Mouse (Mus musculus) WW6 (cell line): ENCODE results near the gene Lrp1.
"Not testable (repeated sequence)": the region's sequence is repeated elsewhere in the genome, so short reads cannot be mapped to it uniquely, and the experiment has no call there.

ENCODE experiments used
- DNase-seq: peaks from one replicate; pipeline ENCODE4 v3.0.0-alpha.2; 2013; ENCODE audit warnings: low read depth, low spot score

The Lrp1 gene

DNA sequence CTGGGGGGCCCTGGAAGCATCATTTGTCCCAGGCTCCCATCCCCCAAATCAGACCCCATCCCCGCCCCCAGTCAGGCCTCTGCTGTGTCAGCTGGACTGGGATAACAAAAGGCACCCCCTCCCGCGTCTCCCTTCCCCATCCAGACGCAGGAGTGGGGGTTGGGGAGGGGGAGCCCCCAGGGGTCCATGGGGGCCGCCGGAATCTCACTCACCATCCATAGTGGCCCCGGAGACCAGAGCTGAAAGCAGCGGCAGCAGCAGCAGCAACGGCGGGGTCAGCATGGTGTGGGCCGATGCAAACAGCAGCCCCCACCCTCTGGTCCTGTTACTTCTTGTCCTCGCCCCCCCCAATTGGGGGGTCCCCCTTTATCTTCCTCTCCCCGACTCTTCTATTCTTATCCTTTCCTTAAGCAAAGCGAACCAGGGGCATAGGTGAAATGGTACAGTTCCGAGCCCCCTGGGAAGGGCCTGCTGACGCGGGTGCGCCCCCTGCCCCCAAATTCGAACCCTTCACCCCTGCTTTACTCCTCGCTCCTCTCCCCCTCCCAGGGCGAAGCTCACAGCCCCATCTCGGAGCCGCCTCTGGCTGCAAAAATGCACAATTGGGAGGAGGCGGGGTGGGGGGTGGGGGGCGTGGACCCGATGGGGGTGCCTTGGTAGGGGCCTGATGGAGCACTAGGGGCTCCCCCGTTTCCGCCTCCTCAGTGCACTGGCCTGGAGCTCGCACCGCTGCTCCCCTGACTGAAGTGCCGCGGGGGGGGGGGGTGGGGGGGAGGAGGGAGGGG lies at the start of gene Lrp1:
Lrp1 (minus strand) TSS at position 743 of the 785 bp plus-strand sequence.
- DNase-seq = no peak

DNA sequence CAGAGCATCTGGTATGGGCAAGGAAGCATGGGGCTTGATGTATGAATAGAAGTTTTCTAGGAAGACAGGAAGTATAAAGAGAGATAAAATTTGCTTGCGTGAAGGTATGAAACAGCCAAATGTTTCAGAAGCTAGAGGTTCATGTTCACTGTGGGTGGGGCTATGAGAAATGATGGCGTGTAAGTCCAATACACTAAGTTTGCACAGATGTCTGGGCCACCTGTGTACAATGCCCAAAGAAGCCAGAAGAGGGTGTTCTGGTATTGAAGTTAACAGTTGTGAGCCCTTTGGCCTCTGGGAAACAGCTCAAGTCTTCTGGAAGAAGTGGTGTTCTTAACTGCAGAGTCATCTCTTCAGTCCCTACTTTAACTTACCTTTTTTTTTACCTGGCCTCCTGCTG lies 49.2 kb upstream of the Lrp1 start:
- no peak for DNase-seq

GRCm38 (mm10) chr10:127669170-127669569 lies 48.2 kb upstream of the Lrp1 start:
- DNase-seq = no peak

DNA sequence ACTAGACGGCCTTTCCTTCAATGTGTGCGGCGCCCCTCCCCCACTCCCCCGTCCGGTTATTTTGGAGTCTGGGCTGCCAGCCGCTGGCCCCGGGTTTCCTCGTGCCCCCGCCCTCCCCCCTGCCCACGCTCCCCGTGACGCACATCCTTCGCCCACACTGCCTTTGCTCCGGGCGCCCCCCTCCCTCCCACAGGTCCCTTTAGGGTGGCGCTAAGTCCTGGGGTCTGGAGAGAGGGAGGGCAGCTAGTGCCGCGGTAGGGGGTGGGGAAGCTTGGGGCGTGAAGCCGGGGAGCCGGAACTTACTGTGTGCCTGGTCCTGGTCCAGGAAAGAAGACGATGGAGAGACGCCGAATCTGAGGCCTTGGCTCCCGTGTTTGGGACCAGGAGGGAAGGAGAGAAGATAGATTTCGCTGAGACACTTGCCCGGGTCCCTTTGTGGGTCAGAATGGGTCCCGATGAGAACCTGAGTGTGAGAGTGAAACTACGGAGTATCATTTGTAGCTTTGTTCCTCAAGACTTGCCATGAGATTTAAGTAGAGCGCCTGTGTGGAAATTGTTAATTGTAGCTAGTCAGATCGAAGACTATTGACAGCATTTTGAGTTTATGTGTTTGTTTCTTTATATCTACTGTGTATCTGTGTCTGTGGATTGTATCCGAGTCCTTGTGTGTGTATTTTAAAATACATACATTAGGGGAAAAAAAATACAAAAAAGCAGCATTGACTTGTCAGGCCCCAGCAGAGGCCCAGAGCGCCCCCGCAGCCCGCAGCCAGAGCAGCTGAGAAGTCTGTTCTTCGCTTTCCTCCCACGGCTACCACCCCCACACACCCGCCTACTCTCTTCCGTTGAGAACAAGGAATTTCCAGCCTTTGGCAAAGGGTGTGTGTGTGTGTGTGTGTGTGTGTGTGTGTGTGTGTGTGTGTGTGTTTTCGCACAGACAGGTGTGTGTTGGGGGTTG lies 47.4 kb upstream of the Lrp1 start, which contains the start of gene Nab2:
Nab2 (minus strand) TSS at position 476 of the 958 bp plus-strand sequence.
- DNase-seq = no peak

DNA sequence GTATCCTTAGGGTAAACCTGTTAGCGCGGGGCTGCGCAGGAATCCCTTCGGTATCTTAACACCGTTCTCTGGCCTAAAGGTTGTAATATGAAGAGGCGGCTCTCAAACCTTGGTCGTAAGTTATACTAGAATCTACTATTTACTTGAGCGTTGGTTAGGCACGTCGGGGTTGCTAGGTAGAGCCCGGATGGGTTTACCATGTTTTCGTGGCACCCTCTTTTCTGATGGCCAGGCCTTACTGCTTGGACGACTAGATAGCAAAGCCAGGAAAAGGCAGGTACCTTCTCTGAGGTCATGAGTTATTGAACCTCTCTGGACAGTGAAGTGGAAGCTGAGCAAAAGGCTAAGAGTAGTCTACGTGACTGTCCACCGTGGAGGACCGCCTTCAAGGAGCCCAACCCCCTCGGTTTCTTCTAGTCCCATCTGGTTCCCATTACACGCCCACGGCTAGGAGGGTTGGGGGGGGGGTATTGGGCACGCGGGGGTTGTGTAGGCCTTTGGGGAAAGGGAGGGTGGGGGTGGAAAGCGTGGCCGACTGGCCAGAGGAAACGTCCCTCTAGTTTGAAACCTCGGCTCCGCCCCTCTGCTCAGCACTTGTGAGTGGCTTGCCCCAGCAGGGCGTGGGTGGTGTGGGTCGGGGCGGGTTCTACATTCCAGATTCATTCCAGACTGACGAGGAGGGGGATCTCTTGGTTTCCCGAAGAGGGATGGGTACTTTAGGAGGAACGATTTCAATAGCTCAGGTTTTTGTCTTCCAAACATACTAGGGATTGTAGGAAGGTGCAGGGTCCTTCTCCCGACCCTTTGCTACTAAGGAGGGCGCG lies 46.5 kb upstream of the Lrp1 start:
- no peak for DNase-seq

DNA sequence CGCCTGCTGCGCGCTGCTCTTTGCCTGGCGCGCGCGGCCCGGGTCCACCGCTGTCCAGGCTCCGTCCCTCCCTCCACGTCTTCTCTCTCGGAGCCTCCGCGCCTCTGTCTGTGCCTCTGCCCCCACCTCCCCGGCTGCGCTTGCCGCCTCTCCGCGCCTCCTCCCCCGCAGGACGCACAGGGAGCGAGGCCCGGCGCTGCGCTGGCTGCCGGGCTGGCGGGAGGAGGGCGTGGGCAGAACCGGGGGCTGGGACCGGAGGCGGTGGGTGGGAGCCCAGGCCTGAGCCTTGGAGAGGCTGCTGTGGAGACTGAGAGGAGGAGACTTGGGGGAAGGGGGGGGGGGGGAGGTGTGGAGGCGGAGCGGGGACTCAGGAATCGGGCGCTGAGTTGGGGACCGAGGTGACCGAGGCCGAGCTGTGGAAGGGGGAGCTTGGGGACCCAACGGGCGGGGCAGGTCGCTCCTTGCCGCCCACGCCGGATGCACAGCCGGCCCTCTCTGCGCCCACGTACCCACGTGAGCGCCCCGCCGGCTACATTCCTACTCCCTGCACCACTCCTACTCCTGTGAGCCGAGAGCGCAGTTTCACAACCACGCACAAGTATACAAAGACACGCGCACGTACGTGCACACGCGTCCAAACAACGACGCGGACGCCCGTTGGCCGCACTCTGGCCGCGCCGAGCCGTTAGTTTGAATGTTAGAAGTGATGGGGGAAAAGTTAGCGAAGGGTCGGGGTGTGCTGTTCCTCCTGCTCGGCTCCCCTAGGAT lies 45.7 kb upstream of the Lrp1 start, which contains the start of gene Nemp1:
Nemp1 (plus strand) TSS at position 401 of the 768 bp plus-strand sequence.
- no peak for DNase-seq

GRCm38 (mm10) chr10:127665366-127666181 lies 44.6 kb upstream of the Lrp1 start:
- DNase-seq = no peak

- DNase-seq = no peak
These were observed 43.9 kb upstream of the Lrp1 start for GRCm38 (mm10) chr10:127664891-127665290.

- DNase-seq = no peak
These were observed 43.2 kb upstream of the Lrp1 start for GRCm38 (mm10) chr10:127664166-127664565.

DNA sequence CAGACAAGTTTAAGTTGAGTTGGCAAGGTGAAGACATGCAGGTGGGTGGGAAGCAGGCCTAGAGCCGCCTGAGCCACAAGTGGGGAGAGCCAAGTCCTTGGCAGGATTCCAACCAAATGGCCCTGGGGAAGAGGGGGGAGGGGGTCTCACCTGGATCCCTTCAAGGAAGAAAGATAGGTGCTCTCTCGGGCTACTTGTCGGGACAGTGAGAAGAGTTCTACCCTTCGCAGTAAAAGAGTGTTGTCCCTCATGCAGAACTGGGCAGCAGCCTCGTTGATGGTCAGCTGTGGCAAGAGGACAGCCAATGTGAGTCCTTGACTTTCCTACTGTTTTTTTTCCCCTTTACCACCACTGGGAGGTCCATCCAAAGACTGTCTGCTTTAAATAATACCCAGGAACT lies 42.6 kb upstream of the Lrp1 start:
- DNase-seq = no peak

DNA sequence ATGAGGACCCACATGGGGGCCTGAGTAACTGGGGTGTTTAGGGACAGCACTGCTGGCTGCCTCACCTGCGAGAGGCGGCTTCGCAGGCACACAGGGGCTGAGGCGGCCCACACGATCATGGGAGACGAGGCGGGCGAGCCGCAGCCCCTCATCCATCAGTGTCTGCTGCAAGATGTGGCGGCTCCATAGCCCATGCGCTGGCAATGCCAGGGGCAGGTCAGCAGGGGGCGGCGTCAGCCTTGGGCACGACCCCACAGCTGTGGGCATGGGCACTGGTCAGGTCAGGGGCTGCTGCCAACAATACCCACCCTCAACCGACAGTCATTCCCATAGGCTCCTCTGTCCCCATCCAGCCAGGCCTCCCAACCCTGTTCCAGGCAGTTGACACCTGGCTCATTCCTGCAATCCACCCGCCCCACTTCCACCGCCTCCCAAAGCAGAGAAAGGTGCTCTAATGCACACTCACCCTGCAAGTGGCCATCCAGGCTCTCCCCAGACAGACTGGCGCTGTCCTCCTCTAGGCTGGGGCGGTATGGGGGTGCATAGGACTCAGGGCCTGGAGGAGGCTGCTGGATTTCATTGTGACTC lies 41.8 kb upstream of the Lrp1 start:
- DNase-seq = no peak

DNA sequence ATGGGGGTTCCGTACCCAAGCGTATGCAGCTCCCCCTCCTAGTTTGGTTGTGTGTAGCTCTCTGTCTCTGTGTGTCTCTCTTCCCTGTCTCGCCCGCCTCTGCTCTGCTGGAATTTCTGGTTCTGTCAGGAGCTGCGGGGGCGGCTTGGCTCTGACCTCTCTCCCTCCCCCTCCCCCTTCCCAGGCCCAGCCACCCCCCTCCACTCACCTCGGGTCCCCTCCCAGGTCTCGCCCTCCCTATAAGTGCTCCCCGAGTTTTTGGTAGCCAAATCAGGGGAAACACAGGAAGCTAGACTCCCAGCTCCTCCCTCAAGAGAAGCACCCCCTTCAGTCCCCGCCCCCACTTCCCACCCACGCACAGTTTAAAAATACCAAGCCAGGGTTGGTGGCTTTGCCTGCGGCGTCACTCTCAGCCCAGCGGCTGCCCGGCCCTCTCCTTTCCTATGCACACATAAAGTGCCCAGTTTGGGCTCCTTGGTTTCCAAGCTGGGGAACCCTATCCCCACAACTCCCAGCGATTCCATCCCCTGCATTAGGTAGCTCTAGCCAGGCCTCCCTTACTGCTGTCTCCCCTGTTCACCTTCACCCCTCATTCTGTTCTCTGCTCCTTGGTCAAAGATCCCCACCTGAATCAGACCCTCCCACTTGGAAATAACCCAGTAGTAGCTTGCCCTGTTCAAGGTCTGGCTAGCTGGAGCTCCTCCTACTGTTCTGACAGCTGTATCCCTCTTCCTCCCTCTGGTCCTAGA lies 41.1 kb upstream of the Lrp1 start:
- no peak for DNase-seq

- no peak for DNase-seq
These were observed 40.5 kb upstream of the Lrp1 start for GRCm38 (mm10) chr10:127661291-127661914.

DNA sequence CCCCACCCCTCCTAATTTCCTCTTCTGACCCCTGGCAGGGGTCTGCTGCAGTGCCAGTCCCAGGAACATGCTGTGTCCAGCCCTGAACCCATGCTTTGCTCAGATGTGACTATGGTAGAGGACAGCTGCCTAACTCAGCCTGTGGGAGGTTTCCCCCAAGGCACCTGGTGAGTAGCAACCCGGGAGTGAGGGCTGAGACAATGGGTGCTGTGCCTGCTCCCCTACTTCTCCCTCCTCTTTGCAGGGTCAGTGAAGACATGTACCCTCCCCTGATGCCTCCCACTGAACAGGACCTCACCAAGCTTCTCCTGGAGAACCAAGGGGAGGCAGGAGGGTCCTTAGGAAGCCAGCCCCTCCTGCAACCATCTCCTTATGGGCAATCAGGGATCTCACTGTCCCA lies 38.6 kb upstream of the Lrp1 start:
- DNase-seq = no peak

- no peak for DNase-seq
These were observed 37.1 kb upstream of the Lrp1 start for GRCm38 (mm10) chr10:127658076-127658475.

DNA sequence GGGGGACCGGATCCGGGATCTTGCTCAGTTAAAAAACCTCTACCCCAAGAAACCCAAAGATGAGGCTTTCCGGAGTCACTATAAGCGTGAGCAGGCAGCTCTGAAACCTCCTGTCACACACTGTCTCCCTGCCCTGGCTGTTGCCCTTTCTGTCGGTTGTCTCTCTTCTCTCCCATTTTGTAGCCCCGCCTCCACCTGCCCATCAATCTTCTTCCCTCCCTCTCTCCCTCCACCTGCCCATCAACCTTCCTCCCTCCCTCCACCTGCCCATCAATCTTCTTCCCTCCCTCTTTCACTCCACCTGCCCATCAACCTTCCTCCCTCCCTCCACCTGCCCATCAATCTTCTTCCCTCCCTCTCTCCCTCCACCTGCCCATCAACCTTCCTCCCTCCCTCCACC lies 36.7 kb upstream of the Lrp1 start:
- DNase-seq = not testable (repeated sequence)

GRCm38 (mm10) chr10:127654970-127655579 lies 34.1 kb upstream of the Lrp1 start:
- DNase-seq = no peak
